Mouse (Mus musculus) myocyte (in vitro differentiated cells): Measurements from ENCODE around the gene Tfpi2.

Source experiments
- E2F4 ChIP-seq: IDR thresholded peaks from one replicate; pipeline ENCODE4 v1.6.1; 2011; ENCODE audit warnings: mild to moderate bottlenecking, control low read depth, moderate library complexity; ENCODE audit not compliant: insufficient read depth
- MAX ChIP-seq: IDR thresholded peaks from one replicate; pipeline ENCODE4 v1.6.1; 2011; ENCODE audit warnings: low read depth, mild to moderate bottlenecking, control low read depth
- MYOG ChIP-seq, 3 experiments: IDR thresholded peaks; one replicate each; pipeline ENCODE4 v1.6.1; 2011; ENCODE audit warnings: control low read depth in 2 of 3, low read depth in 2 of 3, mild to moderate bottlenecking in 2 of 3; ENCODE audit not compliant: insufficient read length in 2 of 3, control insufficient read depth in 1 of 3, insufficient read depth in 1 of 3
- POLR2A ChIP-seq: IDR thresholded peaks from one replicate; pipeline ENCODE4 v1.6.1; 2011; ENCODE audit warnings: low read depth, mild to moderate bottlenecking, control low read depth, moderate library complexity; ENCODE audit not compliant: insufficient read length

- TF ChIP-seq MAX (no peak), POLR2A (no peak), E2F4 (no peak), MYOG (IDR thresholded peaks at IDR 0.05; ENCODE audit: control insufficient read depth in 1 of 3, insufficient read depth in 1 of 3, insufficient read length in 2 of 3, low read depth in 2 of 3) (no peak)
Measured at GRCm38 (mm10) chr6:3926140-3926539, 62.6 kb downstream of the Tfpi2 start.
